Mouse (Mus musculus) hindbrain, embryonic 14.5 days (tissue): Measurements from ENCODE around the gene Cpm. TPM values are rescaled to one million over a fixed set of nuclear protein-coding genes. Genes with fewer than 3 reads are reported as not detected.
"Not testable (repeated sequence)": the region's sequence is repeated elsewhere in the genome, so short reads cannot be mapped to it uniquely, and the experiment has no call there.

Experiments used
- ATAC-seq: fragments of 200-750 bp; cut with Nextera tagmentation; 2 replicates; pipeline ENCODE4 v1.8.0; 2017; ENCODE audit warnings: moderate number of reproducible peaks, mild to moderate bottlenecking, moderate TSS enrichment, moderate library complexity; ENCODE audit not compliant: low FRiP score
- DNase-seq: peaks from one replicate; pipeline ENCODE4 v3.0.0-alpha.2; 2015; ENCODE audit warnings: low spot score
- H3K27ac ChIP-seq: fragments of 300-500 bp; sonication (generic); 2 replicates; pipeline ENCODE4 v1.5.1; 2014; ENCODE audit warnings: mild to moderate bottlenecking, moderate library complexity
- H3K27me3 ChIP-seq: fragments of 300-500 bp; sonication (generic); 2 replicates; pipeline ENCODE4 v1.6.1; 2014; ENCODE audit warnings: mild to moderate bottlenecking, low read length, mixed read lengths; ENCODE audit not compliant: control insufficient read depth, insufficient read depth
- H3K36me3 ChIP-seq: fragments of 300-500 bp; sonication (generic); replicated peaks from 2 replicates; pipeline ENCODE4 v1.6.1; 2014; ENCODE audit not compliant: control insufficient read depth, insufficient read depth
- H3K4me1 ChIP-seq: fragments of 300-500 bp; sonication (generic); replicated peaks from 2 replicates; pipeline ENCODE4 v1.6.1; 2014; ENCODE audit warnings: antibody characterized with exemption, low read length, mixed read lengths; ENCODE audit not compliant: control insufficient read depth, insufficient read depth
- H3K4me2 ChIP-seq: fragments of 300-500 bp; sonication (generic); replicated peaks from 2 replicates; pipeline ENCODE4 v1.6.1; 2014; ENCODE audit warnings: mild to moderate bottlenecking, moderate library complexity
- H3K4me3 ChIP-seq: fragments of 300-500 bp; sonication (generic); replicated peaks from 2 replicates; pipeline ENCODE4 v1.5.1; 2014; ENCODE audit warnings: mild to moderate bottlenecking, low read length
- H3K9ac ChIP-seq: fragments of 300-500 bp; sonication (generic); 2 replicates; pipeline ENCODE4 v1.6.1; 2014
- H3K9me3 ChIP-seq: fragments of 300-500 bp; sonication (generic); 2 replicates; pipeline ENCODE4 v1.6.1; 2016; ENCODE audit warnings: low read length; ENCODE audit not compliant: control insufficient read depth
- WGBS: fragments of 180-500 bp; shearing (Covaris S2); extraction: QIAGEN DNeasy Blood & Tissue Kit; methylation state at CpG from one replicate; pipeline ENCODE4 v1.1.7; 2014; 5-methylcytosine and 5-hydroxymethylcytosine counted together
- polyA plus RNA-seq: library from polyadenylated mRNA; unstranded; fragments of >200 nt; fragmentation: Nextera tagmentation; extraction: Ambion mirVana; gene quantifications from 2 replicates; pipeline ENCODE4 v1.2.1, GENCODE M21; 2014

Cpm gene
- polyA plus RNA-seq, 1 experiment from 2014 or later, result 3.0 TPM

DNA sequence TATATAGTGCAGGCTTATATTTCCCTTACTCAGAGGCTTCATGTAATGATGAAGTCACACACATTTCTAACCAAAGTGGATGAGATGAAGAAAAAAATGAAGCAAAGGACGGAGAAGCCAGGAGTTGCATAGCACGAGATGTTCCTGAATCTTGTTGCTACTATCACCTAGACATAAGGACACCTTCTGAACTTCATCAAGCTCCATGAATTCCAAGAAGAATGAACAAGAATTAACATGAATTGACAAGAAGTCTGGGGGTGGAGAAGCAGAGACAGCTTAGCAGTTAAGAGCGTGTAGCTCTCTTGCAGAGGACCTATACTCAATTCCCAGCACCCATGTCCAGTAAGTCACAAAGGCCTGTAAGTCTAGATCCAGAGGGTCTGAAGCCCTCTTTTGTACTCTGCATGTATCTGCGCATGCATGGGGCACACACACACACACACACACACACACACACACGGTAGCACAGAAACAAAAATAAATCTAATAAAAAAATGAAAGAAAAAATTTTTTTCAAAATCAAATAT, 36.2 kb upstream of the Cpm start:
- Histone ChIP-seq H3K4me3 (no peak overlapping the region), H3K27ac (no peak overlapping the region), H3K36me3 (no peaks in the 10 kb centered on the region), H3K9me3 (no peaks in the 10 kb centered on the region), H3K27me3 (no peaks in the 10 kb centered on the region), H3K4me2 (no peak overlapping the region), H3K4me1 (no peaks in the 10 kb centered on the region), H3K9ac (no peak overlapping the region)
- ATAC-seq (no peak), DNase-seq (no peak)
- 92% methylated on average over 5 of the region's 5 CpGs for WGBS

DNA sequence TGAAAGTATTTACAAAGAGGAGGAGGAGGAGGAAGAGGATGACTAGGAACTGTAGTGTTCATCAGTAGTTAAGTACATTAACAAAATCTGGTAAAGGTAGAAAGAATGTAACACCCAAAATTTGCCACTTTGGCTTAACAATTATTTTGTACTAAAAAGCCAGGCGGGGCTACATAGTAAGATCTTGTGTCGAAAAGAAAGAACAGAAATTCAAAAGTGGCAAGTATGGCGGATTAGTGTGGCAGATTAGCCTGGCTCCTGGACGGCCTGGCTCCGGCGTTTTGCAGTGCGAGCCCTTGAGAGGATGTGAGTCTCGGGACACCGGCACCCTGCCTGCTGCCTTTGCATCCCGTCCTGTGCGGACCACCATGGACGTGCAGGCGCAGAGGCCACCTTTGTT, 35.4 kb upstream of the Cpm start:
- 93% methylated on average over 13 of the region's 13 CpGs for WGBS
- ATAC-seq (no peak), DNase-seq (no peak)
- Histone ChIP-seq H3K27ac (no peak overlapping the region), H3K36me3 (no peaks in the 10 kb centered on the region), H3K9me3 (no peaks in the 10 kb centered on the region), H3K27me3 (no peaks in the 10 kb centered on the region), H3K9ac (no peak overlapping the region), H3K4me3 (no peak overlapping the region), H3K4me1 (no peaks in the 10 kb centered on the region), H3K4me2 (no peak overlapping the region)

DNA sequence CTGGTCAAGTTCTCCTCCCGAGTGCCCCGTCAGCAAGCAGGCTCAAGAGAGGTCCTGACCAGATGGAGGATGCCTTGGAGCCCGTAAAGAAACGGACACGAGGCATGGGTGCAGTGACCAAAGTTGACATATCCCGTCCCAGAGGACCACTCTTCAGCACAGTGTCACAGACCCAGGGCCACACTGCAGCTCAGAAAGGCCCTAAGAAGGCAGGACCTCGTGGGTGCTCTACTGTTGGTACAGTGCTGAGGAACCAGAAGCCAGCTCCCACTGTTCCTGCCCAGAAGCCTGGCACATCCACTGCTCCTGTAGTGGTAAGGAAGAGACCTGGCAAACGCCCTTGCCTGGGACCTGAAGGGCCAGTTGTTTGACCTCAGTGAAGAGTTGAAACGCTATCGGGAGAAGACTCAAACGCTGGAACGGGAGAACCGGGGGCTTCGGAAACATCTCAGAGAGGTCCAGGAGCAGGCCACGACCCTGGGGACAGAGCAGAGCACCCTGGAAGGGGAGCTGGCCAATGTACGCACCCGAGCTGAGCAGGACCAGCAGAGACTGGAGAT, 34.9 kb upstream of the Cpm start:
- no peak overlapping the region for H3K27ac ChIP-seq
- H3K4me2 ChIP-seq, result no peak overlapping the region
- no peaks in the 10 kb centered on the region for H3K4me1 ChIP-seq
- H3K4me3 ChIP-seq, result no peak overlapping the region
- 92% methylated on average over 17 of the region's 17 CpGs for WGBS
- no peaks in the 10 kb centered on the region for H3K9me3 ChIP-seq
- no peaks in the 10 kb centered on the region for H3K36me3 ChIP-seq
- no peak for ATAC-seq
- no peak overlapping the region for H3K9ac ChIP-seq
- H3K27me3 ChIP-seq, result no peaks in the 10 kb centered on the region
- no peak for DNase-seq

GRCm38 (mm10) chr10:117594913-117595312, 34.4 kb upstream of the Cpm start:
- H3K27ac ChIP-seq, result no peak overlapping the region
- H3K9me3 ChIP-seq, result no peaks in the 10 kb centered on the region
- no peaks in the 10 kb centered on the region for H3K4me1 ChIP-seq
- no peaks in the 10 kb centered on the region for H3K36me3 ChIP-seq
- ATAC-seq, result no peak
- H3K4me2 ChIP-seq, result no peak overlapping the region
- no peak for DNase-seq
- no peaks in the 10 kb centered on the region for H3K27me3 ChIP-seq
- no peak overlapping the region for H3K9ac ChIP-seq
- no peak overlapping the region for H3K4me3 ChIP-seq
- 91% methylated on average over 13 of the region's 13 CpGs for WGBS

GRCm38 (mm10) chr10:117595442-117596164, 33.7 kb upstream of the Cpm start:
- no peaks in the 10 kb centered on the region for H3K27me3 ChIP-seq
- no peak overlapping the region for H3K27ac ChIP-seq
- H3K4me1 ChIP-seq, result no peaks in the 10 kb centered on the region
- DNase-seq (no peak), ATAC-seq (no peak)
- H3K36me3 ChIP-seq, result no peaks in the 10 kb centered on the region
- H3K4me2 ChIP-seq, result no peak overlapping the region
- H3K9ac ChIP-seq, result no peak overlapping the region
- H3K9me3 ChIP-seq, result no peaks in the 10 kb centered on the region
- H3K4me3 ChIP-seq, result no peak overlapping the region
- 78% methylated on average over 13 of the region's 13 CpGs for WGBS

- DNase-seq (no peak), ATAC-seq (no peak)
- 87% methylated on average over 9 of the region's 9 CpGs for WGBS
Measured at GRCm38 (mm10) chr10:117596165-117596735, 33.0 kb upstream of the Cpm start.

DNA sequence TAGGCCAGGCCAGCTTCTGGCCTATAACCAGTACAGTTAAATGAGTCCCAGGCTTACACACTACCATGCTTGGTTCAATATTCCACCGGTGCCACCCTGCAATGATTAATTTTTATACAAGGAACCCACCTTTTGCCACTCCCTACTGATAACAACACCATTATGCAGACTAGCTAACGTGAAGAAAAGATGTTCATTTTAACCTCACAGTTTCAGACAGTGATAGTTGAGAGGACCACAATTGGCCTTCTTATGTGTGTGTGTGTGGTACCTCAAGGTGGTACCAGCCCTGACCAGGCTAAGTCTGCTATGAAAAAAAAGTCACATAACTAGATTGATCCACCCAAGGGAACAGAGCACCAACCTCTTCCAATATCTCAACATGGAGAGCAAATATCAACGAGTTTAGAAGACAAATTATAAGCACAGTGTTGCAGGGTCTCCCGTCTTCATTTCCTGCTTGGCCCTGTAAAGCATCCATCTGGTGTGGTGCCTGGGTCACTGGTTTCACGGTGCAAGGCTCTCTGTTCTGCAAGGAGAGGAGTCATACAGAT, 32.5 kb upstream of the Cpm start:
- no peaks in the 10 kb centered on the region for H3K36me3 ChIP-seq
- H3K4me3 ChIP-seq, result no peak overlapping the region
- H3K27me3 ChIP-seq, result no peaks in the 10 kb centered on the region
- no peaks in the 10 kb centered on the region for H3K9me3 ChIP-seq
- no peaks in the 10 kb centered on the region for H3K4me1 ChIP-seq
- no peak overlapping the region for H3K4me2 ChIP-seq
- ATAC-seq (no peak), DNase-seq (no peak)
- WGBS, result 88% methylated on average over 5 of the region's 5 CpGs
- H3K9ac ChIP-seq, result no peak overlapping the region
- no peak overlapping the region for H3K27ac ChIP-seq

More at GRCm38 (mm10) chr10:117596165-117596735, 33.0 kb upstream of the Cpm start:
- H3K4me2 ChIP-seq, result no peak overlapping the region
- no peaks in the 10 kb centered on the region for H3K36me3 ChIP-seq
- no peak overlapping the region for H3K27ac ChIP-seq
- H3K27me3 ChIP-seq, result no peaks in the 10 kb centered on the region
- H3K9me3 ChIP-seq, result no peaks in the 10 kb centered on the region
- no peaks in the 10 kb centered on the region for H3K4me1 ChIP-seq
- H3K9ac ChIP-seq, result no peak overlapping the region
- H3K4me3 ChIP-seq, result no peak overlapping the region

GRCm38 (mm10) chr10:117597371-117598265, 31.7 kb upstream of the Cpm start:
- not testable (repeated sequence) for H3K27ac ChIP-seq, H3K4me1 ChIP-seq, H3K27me3 ChIP-seq, ATAC-seq, H3K4me2 ChIP-seq, H3K36me3 ChIP-seq, H3K9ac ChIP-seq, H3K4me3 ChIP-seq, H3K9me3 ChIP-seq, DNase-seq
- WGBS, result 95% methylated on average over 16 of the region's 16 CpGs
